Mouse (Mus musculus): ENCODE measurements around the gene Psg18.
"Not testable (repeated sequence)": the region's sequence is repeated elsewhere in the genome, so short reads cannot be mapped to it uniquely, and the experiment has no call there.

The Psg18 gene

DNA sequence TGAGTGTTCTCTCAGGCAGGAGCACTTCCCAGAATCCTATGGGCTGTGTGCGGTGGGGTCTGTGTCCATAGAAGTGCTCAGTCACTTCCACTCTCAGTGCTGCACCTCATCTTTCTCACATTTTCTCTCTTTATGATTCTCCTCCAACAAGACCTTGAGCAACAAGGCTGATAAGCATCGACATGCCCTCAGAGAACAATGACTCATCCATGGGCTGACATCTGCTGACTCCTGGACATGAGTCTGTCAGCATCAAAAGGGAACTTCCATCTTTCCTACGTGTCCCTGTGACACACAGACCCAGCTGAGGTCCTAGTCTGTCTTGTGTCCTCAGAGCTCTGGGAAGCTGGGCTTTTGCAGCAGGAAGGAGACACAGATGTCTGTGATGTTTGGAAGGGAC, at the start of gene Psg18:
Psg18 (minus strand) TSS at position 101 of the 400 bp plus-strand sequence.
- DNase-seq (ENCODE audit: low spot score), result not testable (repeated sequence)

DNA sequence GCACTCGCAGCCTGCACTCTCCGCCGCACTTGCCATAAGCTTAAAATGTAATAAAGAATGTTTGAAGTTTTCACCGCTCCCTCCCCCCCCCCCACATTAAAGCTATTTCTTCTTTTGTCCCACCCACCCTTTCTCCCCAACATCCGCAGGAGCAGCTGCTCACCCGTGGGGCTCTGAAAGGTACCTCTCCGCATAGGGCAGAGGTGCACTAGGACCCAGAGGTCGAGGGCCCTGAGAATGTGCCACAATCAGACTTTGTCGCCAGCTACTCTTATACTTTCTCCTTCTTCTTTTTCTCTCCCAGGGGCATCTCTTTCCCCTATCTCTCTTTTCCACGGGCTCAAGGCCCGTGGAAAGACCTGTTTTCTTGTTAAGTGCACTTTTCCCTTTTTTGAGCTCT, 48.6 kb upstream of the Psg18 start:
- DNase-seq (ENCODE audit: low spot score), result no peak

DNA sequence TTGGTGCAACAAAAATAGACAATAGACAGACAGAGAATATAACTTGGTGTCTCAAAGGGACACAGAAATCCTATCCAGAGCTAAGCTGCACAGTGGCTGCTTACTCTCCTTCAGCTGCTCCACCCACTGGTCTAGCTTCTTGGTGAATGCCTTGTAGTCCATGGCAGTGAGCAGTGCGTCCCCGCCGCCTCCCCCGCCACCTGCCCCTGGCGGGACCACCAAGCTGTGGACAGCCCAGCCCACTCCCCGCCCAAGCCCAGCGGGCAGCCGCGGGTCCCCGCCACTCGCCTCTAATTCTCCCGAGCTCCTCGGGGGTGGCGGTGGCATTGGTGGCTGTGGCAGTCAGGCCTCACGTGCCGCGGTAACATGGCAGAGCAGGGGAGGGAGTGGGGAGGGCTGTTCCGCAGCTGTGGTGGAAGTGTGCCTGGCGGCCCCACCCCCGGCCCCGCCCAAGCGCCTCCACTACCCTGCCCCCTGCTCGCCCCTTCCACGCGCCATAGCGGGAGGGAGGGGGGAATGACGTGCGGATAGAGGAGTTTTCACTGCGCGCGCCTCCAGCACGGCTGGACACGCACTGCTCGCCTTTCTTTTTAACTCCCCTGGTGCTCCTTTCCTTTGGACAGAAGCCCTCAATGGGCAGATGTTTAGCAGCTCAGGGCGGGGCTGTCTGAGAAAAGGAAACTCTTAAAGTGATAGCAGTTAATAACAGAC, 47.9 kb upstream of the Psg18 start:
- no peak for DNase-seq (ENCODE audit: low spot score)

- DNase-seq (ENCODE audit: low spot score), result not testable (repeated sequence)
These were observed 36.7 kb upstream of the Psg18 start for GRCm38 (mm10) chr7:18391483-18391882.

DNA sequence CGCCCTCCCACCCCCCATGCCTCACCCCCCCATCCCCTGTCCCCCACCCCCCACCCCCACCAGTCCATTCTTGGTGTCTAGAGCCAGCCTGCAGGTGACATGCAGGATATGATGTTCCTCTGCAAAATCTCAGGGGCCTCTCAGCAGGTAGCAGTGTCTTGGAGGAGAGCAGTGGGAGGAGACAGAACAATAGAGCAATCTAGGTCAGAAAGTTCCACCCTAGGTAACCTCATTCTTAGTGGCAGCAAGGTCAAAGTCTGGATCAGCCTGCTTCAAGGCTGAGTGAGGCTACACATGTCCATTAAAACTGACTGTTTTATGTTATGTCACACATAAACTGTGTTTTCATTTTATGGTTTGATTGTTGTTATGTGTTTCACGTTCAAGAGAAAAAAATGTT, 23.5 kb upstream of the Psg18 start:
- no peak for DNase-seq (ENCODE audit: low spot score)

- not testable (repeated sequence) for DNase-seq (ENCODE audit: low spot score)
These were observed 19.4 kb downstream of the Psg18 start for GRCm38 (mm10) chr7:18335411-18335810.

Measured in T-cell, adult 2 months (primary cell).